Mouse (Mus musculus) gastrocnemius, postnatal 10 days (tissue): Measurements from ENCODE around the gene Tnik. TPM values are rescaled to one million over a fixed set of nuclear protein-coding genes. Genes with fewer than 3 reads are reported as not detected.
A peak's percentile ranks its signal among the peaks of the same experiment; 100 is the strongest.

Source experiments
- DNase-seq: peaks from one replicate; pipeline ENCODE4 v3.0.0; 2021; ENCODE audit warnings: mixed read lengths
- total RNA-seq, 2 experiments: library from RNA; stranded (reverse); gene quantifications; 2 replicates each; pipeline ENCODE4 v1.2.3; 2021

The Tnik gene
- total RNA-seq, 2 experiments from 2014 or later = 70.8 to 72.5 TPM

GRCm38 (mm10) chr3:28402221-28402620, 139.2 kb downstream of the Tnik start:
- no peak for DNase-seq

DNA sequence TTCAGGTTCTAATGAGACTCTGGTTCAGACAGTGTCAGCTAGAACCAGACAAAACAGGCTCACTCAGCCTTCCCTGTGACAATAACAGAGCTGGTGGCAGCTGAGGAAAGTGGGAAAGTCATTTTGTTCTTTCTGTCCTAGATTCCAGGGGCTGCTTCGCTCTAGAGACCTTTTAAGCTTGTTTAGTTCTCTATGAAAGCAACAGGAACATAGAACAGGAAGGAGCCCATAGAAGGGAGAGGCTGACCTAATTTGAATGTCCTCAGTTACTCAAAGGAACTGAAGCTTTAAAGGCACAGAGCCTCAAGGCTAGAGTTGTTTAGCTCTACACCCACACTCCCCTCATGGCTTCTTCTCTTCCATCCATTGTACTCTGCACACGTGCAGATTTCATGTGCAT, 142.4 kb downstream of the Tnik start:
- DNase-seq = no peak

GRCm38 (mm10) chr3:28408859-28409459, 145.9 kb downstream of the Tnik start:
- DNase-seq = peak; percentile 61

GRCm38 (mm10) chr3:28410269-28410668, 147.3 kb downstream of the Tnik start:
- no peak for DNase-seq

DNA sequence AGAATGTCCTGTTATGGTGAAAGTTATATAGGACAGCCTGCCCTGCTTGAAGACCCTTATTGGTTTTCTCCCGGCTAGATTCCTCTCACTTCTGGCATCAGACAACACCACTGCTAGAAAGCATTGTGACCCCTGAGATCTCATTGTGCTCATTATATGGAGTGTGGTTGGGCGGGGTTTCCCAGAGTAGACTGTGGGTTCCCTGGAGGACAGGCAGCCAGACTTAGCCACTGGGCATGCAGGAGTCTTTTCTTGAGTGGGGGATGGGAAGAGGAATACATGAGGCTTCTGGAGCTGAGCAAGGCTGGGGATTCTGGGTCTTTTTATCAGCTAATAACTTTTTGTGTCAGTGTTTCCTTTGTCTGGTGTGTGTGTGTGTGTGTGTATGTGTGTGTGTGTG, 153.0 kb downstream of the Tnik start:
- no peak for DNase-seq

DNA sequence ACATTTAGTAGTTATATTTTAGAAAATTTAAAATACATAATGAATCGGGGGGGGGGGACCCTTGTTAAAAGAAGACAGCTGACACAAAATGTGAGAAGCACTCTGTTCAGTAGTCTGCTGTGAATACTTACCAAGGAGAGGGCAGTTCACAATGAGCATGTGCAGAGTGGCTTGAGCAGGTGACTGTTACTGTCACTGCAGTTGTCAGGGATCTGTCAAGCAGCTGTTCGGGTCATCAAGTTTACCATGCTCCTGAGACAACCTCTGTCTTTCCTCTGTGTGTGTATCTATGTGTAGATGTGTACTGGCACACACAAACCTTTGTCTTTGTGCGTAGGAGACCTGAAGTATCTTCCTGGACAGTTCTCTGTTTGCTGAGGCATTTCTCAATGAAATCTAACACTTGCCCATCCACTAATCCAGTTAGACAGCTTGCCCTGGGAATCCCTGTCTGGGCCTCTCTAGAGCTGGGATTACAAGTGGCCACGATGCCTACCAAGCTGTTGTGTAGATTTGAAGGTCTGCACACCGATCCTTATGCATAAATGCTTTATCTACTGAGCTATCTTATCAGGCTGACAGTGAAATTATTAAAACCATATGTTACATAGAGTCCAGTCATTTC, 154.2 kb downstream of the Tnik start:
- DNase-seq = no peak

DNA sequence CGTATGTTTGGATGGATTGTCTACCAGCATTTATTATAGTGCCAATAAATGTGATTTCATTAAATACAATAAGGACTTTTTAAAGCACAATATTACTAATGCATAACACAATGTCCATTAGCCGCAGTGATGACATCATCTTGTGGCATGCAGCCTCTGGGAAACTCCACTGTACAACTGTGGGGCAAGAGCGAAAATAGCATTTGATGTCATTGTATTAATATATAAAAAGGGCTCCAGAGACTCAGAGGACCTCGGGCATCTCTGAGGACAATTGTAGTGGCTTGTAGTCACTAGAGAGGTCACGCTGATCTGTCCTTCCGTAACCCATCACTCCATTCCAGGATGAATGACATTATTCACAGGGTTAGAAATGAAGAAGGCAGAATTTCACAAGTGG, 157.2 kb downstream of the Tnik start:
- DNase-seq = no peak

DNA sequence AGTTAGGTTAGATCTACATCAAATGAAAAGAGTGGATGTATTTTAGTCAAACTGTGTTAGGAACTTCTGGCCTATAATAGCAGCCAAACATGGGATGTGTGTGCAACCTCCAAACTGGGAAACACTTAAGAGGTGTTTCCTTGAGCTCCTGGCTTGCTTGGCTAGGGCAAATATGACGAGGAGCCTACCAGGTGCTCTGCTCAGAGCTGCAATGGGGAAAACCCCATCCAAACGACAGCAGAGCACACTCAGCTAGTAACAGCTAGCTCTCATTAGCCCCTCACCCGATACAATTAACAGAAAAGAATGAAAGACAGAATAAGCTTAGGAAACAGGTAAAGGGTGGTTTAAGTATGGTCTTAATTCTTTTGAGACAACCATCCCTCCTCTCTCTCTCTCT, 157.7 kb downstream of the Tnik start:
- DNase-seq = no peak

- DNase-seq = no peak
Observed at GRCm38 (mm10) chr3:28421798-28422197, 158.8 kb downstream of the Tnik start.

- DNase-seq = no peak
Observed at GRCm38 (mm10) chr3:28422221-28422620, 159.2 kb downstream of the Tnik start.

DNA sequence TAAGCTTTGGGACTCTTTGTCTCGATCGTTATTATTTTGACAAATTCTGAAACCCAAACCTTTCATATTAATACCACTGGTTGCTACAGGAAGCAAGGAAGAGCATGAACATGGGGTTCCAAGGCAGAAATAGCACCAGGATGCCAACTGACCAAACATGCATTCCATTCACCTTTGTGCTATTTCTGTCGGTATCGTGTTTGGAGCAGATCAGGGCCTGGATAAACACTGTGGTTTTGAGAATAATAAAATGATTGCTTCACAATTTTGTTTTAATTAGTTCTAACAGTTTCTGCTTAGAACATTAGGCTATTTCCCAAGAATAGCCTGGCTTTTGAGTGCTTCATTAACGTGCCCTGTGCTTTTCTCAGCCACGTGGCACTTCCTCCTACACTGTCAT, 162.9 kb downstream of the Tnik start:
- DNase-seq = no peak

GRCm38 (mm10) chr3:28431459-28431858, 168.4 kb downstream of the Tnik start:
- no peak for DNase-seq

DNA sequence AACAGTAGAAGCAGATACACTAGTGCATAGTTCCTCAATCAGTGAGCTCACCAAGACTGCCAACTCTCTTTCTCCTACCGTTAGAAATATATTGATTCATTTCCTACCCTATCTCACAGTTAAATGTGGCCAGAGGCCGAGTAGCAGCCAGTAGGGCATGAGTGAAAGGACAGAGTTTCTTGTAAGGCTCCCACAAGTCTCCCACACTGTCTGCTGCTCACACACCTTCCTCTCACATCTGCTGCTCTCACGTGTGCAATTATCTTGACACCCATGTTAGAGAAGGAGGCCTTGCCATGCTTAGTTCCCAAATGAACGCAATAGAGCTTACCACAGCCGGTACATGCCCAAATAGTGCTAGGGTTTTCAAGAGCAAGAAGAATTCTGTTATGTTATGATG, 169.3 kb downstream of the Tnik start:
- DNase-seq = no peak

- no peak for DNase-seq
Observed at GRCm38 (mm10) chr3:28435478-28435877, 172.5 kb downstream of the Tnik start.

DNA sequence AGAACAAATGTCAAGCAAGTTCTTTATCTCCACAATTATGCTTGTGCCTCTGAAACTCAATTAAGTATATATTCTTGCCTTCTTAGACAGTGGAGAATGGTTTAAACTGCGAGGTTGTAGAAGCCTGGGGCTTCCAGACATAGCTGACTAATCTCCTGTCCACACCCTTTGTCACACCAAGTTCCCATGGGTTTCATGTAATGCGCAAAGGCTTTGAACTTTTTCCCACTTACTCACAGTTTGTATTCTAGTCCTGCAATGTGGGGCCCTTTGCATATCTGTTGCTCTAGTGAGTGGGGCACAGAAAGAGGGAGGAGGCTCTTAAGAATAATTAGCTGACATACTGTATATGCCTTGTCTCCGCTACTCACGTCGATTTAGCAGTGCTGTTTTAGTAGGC, 174.4 kb downstream of the Tnik start:
- no peak for DNase-seq

DNA sequence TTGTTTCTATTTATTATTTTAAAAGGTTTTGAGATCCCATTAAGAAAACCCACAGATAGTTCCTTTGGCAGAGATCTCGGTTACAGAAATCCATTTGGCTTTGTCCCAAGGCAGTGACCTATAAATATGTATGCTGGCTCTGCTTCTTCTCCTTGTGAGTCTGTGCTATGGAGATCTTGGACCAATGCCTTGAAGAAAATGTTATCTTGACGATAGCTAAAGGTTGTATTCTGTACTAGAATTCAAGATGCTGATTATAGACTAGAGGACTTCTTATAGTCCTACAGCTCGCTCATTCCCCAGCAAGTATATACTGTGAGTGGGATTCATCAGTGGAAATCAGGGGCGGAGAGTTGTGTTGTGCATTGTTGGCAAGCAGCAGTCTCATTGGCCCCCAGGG, 178.5 kb downstream of the Tnik start:
- DNase-seq = no peak

- no peak for DNase-seq
Observed at GRCm38 (mm10) chr3:28442116-28442515, 179.1 kb downstream of the Tnik start.

DNA sequence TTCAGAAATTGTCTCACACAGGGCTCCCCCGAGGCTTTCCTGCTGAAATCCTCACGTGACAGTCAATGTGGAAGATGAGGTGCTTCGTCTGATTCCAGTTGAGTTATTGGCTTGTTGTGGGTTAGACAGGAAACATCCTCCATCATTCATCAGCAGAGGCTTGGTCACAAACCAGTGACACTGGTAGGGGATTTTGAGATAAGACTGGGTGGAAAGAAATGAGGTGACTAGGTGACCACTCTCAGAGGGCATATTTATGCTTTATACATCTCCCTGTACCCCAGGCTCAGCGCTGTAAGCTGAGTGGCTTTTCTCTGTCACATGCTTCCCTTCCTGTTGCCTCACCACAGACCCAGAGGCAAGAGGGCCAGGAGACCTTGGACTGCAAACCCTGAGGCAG, 184.9 kb downstream of the Tnik start:
- no peak for DNase-seq

- no peak for DNase-seq
Observed at GRCm38 (mm10) chr3:28453458-28453857, 190.4 kb downstream of the Tnik start.

DNA sequence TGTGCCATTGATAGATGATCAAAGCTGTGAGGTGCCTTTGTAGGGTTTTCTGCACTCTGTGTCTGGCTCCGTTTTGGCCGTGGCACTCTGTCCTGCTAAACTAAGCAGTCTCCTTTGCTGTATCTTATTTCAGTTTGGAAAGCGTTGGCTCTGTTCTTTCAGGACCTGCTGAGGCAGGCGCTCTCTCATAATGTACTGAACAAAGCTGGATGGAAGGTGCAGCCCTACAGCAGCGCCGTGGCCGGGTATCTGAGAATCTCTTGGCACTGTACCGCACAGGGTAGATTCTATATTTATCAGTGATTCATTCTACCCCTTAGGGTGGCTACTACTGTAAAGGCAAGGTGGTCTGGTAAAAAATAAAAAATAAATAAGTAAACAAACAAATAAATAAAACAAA, 193.8 kb downstream of the Tnik start:
- no peak for DNase-seq

DNA sequence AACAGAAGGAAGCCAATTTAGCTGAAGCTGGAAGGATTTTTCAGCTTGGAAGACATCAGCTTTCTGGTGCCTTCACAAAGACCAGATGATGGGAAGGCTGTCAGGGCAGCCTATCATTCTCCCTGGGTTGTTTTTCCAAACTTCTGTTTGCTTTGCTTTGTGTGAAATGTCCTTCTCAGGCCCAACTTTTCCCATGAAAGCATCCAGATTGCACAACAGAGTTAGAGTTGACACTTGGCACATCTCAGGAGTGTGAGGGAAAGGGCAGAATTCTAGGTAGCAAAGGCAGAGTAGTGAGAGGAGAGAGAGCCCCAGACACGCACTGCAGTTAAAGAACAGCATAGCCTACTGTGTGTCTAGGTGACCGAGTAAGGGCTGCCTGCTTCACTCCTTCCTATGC, 194.5 kb downstream of the Tnik start:
- no peak for DNase-seq

DNA sequence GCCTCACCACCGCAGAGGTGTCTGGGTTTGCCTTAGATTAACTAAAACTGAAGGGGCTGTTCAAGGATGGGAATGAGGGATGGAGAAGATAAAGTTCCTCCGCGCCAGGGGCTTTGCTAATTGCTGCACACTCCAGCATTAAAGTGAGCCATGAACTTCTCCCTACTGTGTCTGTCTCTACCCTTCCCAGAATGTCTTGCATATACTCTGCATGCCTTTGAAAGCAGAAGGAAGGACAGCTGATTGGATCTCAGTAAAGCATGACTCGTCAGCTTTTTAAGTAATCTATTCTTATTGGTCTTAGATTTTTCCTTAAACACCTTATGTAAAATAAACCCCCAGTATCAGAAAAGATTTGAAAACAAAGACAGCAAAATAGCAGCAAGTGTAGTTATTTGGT, 203.7 kb downstream of the Tnik start:
- DNase-seq = no peak

DNA sequence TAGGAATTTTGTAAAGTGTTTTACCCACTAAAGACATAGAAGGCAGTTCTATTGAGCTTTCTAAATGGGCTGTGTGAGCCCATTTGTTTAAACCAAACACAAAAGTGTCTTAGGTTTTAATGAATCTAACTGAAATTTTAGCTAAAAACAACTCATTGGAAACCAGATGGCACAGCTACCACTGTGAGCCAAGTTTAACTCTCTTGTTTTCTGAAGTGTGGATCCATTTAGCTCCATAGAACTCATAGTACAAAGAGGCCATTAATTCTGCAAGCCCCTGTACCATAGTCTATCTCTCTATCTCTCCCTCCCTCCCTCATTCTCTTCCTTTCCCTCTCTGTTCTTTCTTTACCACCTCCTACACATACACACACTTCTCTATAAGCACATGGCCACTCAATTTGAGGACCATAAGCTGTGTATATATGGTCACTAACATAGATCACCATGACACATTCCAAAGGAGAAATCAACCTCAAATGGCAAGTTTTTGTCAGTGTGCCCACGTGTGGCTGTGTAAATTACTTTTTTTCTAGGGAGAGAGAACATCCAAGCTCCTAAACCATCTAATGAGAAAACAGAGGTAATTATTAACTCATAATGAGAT, 204.2 kb downstream of the Tnik start:
- DNase-seq = no peak

- no peak for DNase-seq
Observed at GRCm38 (mm10) chr3:28467871-28468285, 204.9 kb downstream of the Tnik start.
